Mouse (Mus musculus) stomach, postnatal 0 days (tissue): ENCODE results near the gene Myo15b. TPM values are rescaled to one million over a fixed set of nuclear protein-coding genes. Genes with fewer than 3 reads are reported as not detected.
A peak's percentile ranks its signal among the peaks of the same experiment; 100 is the strongest.

Experiments used
- ATAC-seq: fragments of 200-750 bp; cut with Nextera tagmentation; 2 replicates; pipeline ENCODE4 v1.8.0; 2017; ENCODE audit not compliant: low FRiP score, low TSS enrichment
- DNase-seq: peaks from one replicate; pipeline ENCODE4 v3.0.0-alpha.2; 2016; ENCODE audit warnings: low spot score
- H3K27ac ChIP-seq: fragments of 300-500 bp; sonication (generic); replicated peaks from 2 replicates; pipeline ENCODE4 v1.5.1; 2014; ENCODE audit warnings: mild to moderate bottlenecking, control low read depth
- H3K27me3 ChIP-seq: fragments of 300-500 bp; sonication (generic); 2 replicates; pipeline ENCODE4 v1.6.1; 2014; ENCODE audit warnings: low read length; ENCODE audit not compliant: control insufficient read depth, insufficient read depth
- H3K36me3 ChIP-seq: fragments of 300-500 bp; sonication (generic); 2 replicates; pipeline ENCODE4 v1.6.1; 2014; ENCODE audit warnings: low read length, mixed read lengths; ENCODE audit not compliant: control insufficient read depth, insufficient read depth
- H3K4me1 ChIP-seq: fragments of 300-500 bp; sonication (generic); replicated peaks from 2 replicates; pipeline ENCODE4 v1.6.1; 2014; ENCODE audit warnings: antibody characterized with exemption; ENCODE audit not compliant: control insufficient read depth, insufficient read depth
- H3K4me2 ChIP-seq: fragments of 300-500 bp; sonication (generic); replicated peaks from 2 replicates; pipeline ENCODE4 v1.6.1; 2014; ENCODE audit warnings: low read depth, mild to moderate bottlenecking, control low read depth, moderate library complexity
- H3K4me3 ChIP-seq: fragments of 300-500 bp; sonication (generic); 2 replicates; pipeline ENCODE4 v1.5.1; 2014; ENCODE audit warnings: low read depth, low read length, control low read depth
- H3K9ac ChIP-seq: fragments of 300-500 bp; sonication (generic); 2 replicates; pipeline ENCODE4 v1.6.1; 2014; ENCODE audit warnings: mild to moderate bottlenecking, low read length, control low read depth, mixed read lengths
- H3K9me3 ChIP-seq: fragments of 300-500 bp; sonication (generic); 2 replicates; pipeline ENCODE4 v1.6.1; 2016; ENCODE audit warnings: low read length; ENCODE audit not compliant: control insufficient read depth
- CTCF ChIP-seq: IDR thresholded peaks from 2 replicates; pipeline ENCODE4 v1.5.1; 2016; ENCODE audit warnings: antibody characterized with exemption, low read depth, mild to moderate bottlenecking, moderate library complexity
- EP300 ChIP-seq: optimal IDR thresholded peaks from 2 replicates; pipeline ENCODE3; 2016; ENCODE audit warnings: antibody characterized with exemption
- WGBS: fragments of 180-500 bp; shearing (Covaris S2); extraction: QIAGEN DNeasy Blood & Tissue Kit; methylation state at CpG from one replicate; pipeline ENCODE4 v1.1.7; 2014; 5-methylcytosine and 5-hydroxymethylcytosine counted together
- polyA plus RNA-seq: library from polyadenylated mRNA; unstranded; fragments of >200 nt; fragmentation: Nextera tagmentation; extraction: Ambion mirVana; gene quantifications from 2 replicates; pipeline ENCODE4 v1.2.1, GENCODE M21; 2015

The Myo15b gene
- polyA plus RNA-seq, 1 experiment from 2014 or later = 16.0 TPM

GRCm38 (mm10) chr11:115899486-115900266, 41.5 kb downstream of the Myo15b start, which contains the start of gene Smim5:
TSS of gene Smim5 (plus strand) at chr11:115899966.
- DNase-seq = peak; percentile 74
- Histone ChIP-seq H3K4me2 (peak within 1 kb of the TSS; percentile 11; the same call in 1 of the 2 replicates), H3K27me3 (no peaks in the 10 kb centered on the region), H3K4me3 (no peak within 1 kb of the TSS), H3K4me1 (peaks cover 19% of the 10 kb centered on the region), H3K27ac (peak within 1 kb of the TSS; percentile 53; the same call in 1 of the 2 replicates), H3K9ac (peak within 1 kb of the TSS; percentile 27; the same call in 1 of the 2 replicates), H3K36me3 (peaks cover 4% of the 10 kb centered on the region; the same call in 1 of the 2 replicates), H3K9me3 (no peaks in the 10 kb centered on the region)
- 29% methylated on average over 16 of the region's 16 CpGs for WGBS
- peak; percentile 40; the same call in 1 of the 2 replicates for TF ChIP-seq CTCF
- no peak for TF ChIP-seq EP300
- ATAC-seq = peak; percentile 50

DNA sequence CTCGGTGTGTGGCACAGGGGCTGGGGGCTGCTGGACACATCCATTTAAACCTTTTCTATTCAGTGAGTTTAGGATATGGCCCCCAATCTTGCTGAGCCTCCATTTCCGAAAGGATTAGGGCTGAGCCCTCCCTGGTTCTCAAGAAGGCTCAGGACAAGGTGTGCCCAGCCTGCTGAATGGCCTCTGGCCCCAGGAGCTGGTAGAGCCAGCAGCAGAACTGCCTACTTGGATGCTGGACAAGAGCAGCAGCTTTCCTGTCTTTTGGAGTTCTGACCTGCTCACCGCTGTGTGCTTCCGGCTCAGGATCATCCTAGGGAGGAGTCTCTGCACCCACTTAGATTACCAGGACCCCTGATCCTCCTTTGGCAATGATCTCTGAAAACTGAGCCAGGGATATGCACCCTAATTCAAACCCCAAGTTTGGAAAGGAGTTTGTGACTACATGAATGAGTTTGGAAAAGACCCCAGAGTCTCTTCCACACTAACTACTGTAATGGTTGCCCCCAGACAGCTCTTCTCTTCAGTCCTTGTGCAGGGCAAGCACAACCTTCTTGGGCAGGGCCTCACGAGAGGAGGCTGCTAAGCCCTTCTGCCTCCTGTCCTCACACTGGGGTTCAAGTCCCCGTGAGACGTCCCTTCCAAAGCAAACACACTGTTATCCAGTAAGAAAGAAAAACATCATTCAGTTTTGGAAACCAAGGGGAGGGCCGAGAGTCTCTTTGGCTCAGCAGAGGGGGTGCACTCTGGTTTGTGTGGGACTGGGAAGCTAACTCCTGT, 42.5 kb downstream of the Myo15b start:
- H3K4me1 ChIP-seq = peaks cover 19% of the 10 kb centered on the region
- 66% methylated on average over 8 of the region's 8 CpGs for WGBS
- no peak overlapping the region for H3K9ac ChIP-seq
- no peak overlapping the region for H3K27ac ChIP-seq
- TF ChIP-seq EP300 (no peak), CTCF (no peak)
- H3K9me3 ChIP-seq = no peaks in the 10 kb centered on the region
- no peak overlapping the region for H3K4me3 ChIP-seq
- no peaks in the 10 kb centered on the region for H3K27me3 ChIP-seq
- no peak for DNase-seq
- no peak overlapping the region; the same call in 1 of the 2 replicates for H3K4me2 ChIP-seq
- no peak for ATAC-seq
- no peaks in the 10 kb centered on the region for H3K36me3 ChIP-seq

DNA sequence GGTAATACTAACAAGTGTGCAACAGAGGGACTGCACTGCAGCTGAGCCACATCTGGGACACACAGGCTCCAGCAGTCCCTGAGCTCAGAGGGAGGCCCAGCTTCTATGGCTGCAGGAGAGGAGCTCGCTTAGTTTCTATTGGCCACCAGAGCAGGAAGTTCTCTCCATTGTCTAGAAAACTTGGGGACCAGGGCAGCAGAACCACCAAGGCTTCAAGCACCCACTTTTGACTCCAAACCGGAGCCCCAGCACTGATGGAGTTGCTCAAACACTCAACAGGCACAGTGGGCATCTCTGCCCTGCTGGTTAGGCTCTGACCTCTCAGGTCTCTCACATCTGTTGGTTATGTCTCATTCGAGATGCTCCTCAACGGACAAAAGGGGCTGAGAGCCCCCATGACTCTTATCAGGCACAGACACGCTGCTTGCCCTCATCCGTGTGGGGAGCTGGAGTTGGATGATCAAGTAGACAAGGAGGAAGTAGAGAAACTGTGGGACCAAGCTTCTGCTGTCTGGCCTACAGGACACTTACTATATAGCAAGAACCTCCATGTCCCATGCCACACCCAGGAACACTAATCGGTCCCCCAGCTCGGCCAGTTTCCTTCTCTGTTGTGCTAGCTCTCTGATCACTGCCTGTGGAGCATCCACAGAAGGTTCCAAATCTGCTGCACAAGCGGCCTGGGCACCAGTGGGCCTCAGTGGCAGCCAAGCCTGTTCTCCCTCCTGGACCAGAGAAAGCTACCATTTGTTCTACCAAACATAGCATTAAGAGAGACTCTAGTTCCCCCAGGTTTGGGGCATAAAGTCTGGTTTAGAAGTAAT, 43.3 kb downstream of the Myo15b start:
- no peak overlapping the region for H3K4me2 ChIP-seq
- TF ChIP-seq CTCF = no peak
- no peak for TF ChIP-seq EP300
- H3K4me3 ChIP-seq = no peak overlapping the region
- no peaks in the 10 kb centered on the region for H3K9me3 ChIP-seq
- H3K9ac ChIP-seq = no peak overlapping the region
- H3K27me3 ChIP-seq = no peaks in the 10 kb centered on the region
- peaks cover 21% of the 10 kb centered on the region for H3K4me1 ChIP-seq
- WGBS = 82% methylated on average over 9 of the region's 9 CpGs
- no peak overlapping the region for H3K27ac ChIP-seq
- ATAC-seq (no peak), DNase-seq (peak; percentile 16)
- no peaks in the 10 kb centered on the region for H3K36me3 ChIP-seq

- DNase-seq (no peak), ATAC-seq (no peak)
- H3K4me2 ChIP-seq = no peak overlapping the region
- TF ChIP-seq EP300 (no peak), CTCF (no peak)
- H3K4me3 ChIP-seq = no peak overlapping the region
- WGBS = 72% methylated on average over 5 of the region's 5 CpGs
- no peaks in the 10 kb centered on the region for H3K36me3 ChIP-seq
- no peaks in the 10 kb centered on the region for H3K27me3 ChIP-seq
- peak overlapping the region; percentile 65; the same call in 1 of the 2 replicates for H3K27ac ChIP-seq
- no peak overlapping the region for H3K9ac ChIP-seq
- H3K9me3 ChIP-seq = no peaks in the 10 kb centered on the region
- peaks cover 21% of the 10 kb centered on the region for H3K4me1 ChIP-seq
Measured at GRCm38 (mm10) chr11:115902177-115902576, 44.0 kb downstream of the Myo15b start.

DNA sequence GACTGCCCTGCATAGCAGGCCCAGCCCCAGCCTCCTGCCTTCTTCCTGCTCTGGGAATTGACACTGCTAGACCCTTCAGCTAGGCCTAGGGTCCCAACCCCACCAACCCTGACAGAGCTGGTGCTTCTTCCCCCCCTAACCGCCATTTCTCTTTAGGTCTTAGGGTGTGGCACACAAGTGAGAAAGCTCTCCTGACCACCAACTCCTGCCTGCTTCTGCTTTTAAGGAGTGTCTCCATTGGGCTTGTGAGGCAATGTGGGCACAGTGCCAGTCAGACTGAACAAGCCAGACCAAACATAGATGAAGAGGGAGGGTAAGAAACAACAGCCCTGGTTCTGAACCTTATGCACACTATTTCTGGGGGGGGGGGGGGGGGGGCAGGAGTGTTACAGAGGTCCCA, 44.6 kb downstream of the Myo15b start:
- WGBS = 67% methylated on average over 1 of the region's 1 CpGs
- ATAC-seq = peak; percentile 13; the same call in 1 of the 2 replicates
- DNase-seq = peak; percentile 85
- Histone ChIP-seq H3K9me3 (no peaks in the 10 kb centered on the region), H3K4me2 (no peak overlapping the region), H3K36me3 (no peaks in the 10 kb centered on the region), H3K27me3 (no peaks in the 10 kb centered on the region), H3K4me1 (peaks cover 21% of the 10 kb centered on the region), H3K4me3 (no peak overlapping the region), H3K9ac (no peak overlapping the region; the same call in 1 of the 2 replicates), H3K27ac (peak overlapping the region; percentile 90)
- TF ChIP-seq EP300 = no peak
- no peak for TF ChIP-seq CTCF
